Mouse (Mus musculus): ENCODE measurements at regions not wholly inside any gene's neighbourhood (a gene's known extent, or its start where the extent isn't known, plus 50 kb on each side); places are given as distances from the start of the nearest gene placed in this dataset.

- H3K9ac ChIP-seq (replicated peaks) = no peak overlapping the region
- H3K27ac ChIP-seq (replicated peaks) = no peak overlapping the region
- no peaks in the 10 kb centered on the region for H3K36me3 ChIP-seq
- ATAC-seq (replicated peaks) = no peak
- H3K4me2 ChIP-seq (replicated peaks) = no peak overlapping the region
- no peaks in the 10 kb centered on the region for H3K4me1 ChIP-seq
- no peak overlapping the region for H3K4me3 ChIP-seq
- no peaks in the 10 kb centered on the region for H3K27me3 ChIP-seq
- 83% methylated on average over 6 of the region's 6 CpGs for WGBS
- H3K9me3 ChIP-seq = no peaks in the 10 kb centered on the region
Observed at GRCm38 (mm10) chr1:137571905-137572865, 603.3 kb downstream of the Ptprc start.

GRCm38 (mm10) chr1:137571190-137571904 lies 604.2 kb downstream of the Ptprc start:
- no peak overlapping the region for H3K27ac ChIP-seq (replicated peaks)
- no peaks in the 10 kb centered on the region for H3K9me3 ChIP-seq
- ATAC-seq (replicated peaks) = no peak
- no peak overlapping the region for H3K4me3 ChIP-seq
- no peaks in the 10 kb centered on the region for H3K27me3 ChIP-seq
- H3K36me3 ChIP-seq = no peaks in the 10 kb centered on the region
- H3K9ac ChIP-seq (replicated peaks) = no peak overlapping the region
- no peak overlapping the region for H3K4me2 ChIP-seq (replicated peaks)
- H3K4me1 ChIP-seq = no peaks in the 10 kb centered on the region
- 77% methylated on average over 4 of the region's 4 CpGs for WGBS

GRCm38 (mm10) chr1:137567526-137567925 lies 607.3 kb upstream of the Nr5a2 start:
- no peak overlapping the region for H3K27ac ChIP-seq (replicated peaks)

GRCm38 (mm10) chr1:137565573-137566048 lies 605.4 kb upstream of the Nr5a2 start:
- Histone ChIP-seq H3K4me1 (no peaks in the 10 kb centered on the region), H3K9ac (replicated peaks) (no peak overlapping the region), H3K9me3 (no peaks in the 10 kb centered on the region), H3K4me3 (no peak overlapping the region), H3K36me3 (no peaks in the 10 kb centered on the region), H3K27me3 (no peaks in the 10 kb centered on the region), H3K4me2 (replicated peaks) (no peak overlapping the region), H3K27ac (replicated peaks) (no peak overlapping the region)
- WGBS = 87% methylated on average over 4 of the region's 4 CpGs
- no peak for ATAC-seq (replicated peaks)

More at GRCm38 (mm10) chr1:137567526-137567925, 607.3 kb upstream of the Nr5a2 start:
- no peaks in the 10 kb centered on the region for H3K9me3 ChIP-seq
- H3K9ac ChIP-seq (replicated peaks) = no peak overlapping the region
- H3K4me3 ChIP-seq = no peak overlapping the region
- 100% methylated on average over 1 of the region's 1 CpGs for WGBS
- no peaks in the 10 kb centered on the region for H3K36me3 ChIP-seq
- H3K27me3 ChIP-seq = no peaks in the 10 kb centered on the region
- no peak for ATAC-seq (replicated peaks)
- H3K4me2 ChIP-seq (replicated peaks) = no peak overlapping the region
- no peaks in the 10 kb centered on the region for H3K4me1 ChIP-seq

GRCm38 (mm10) chr1:137561686-137562085 lies 601.4 kb upstream of the Nr5a2 start:
- no peak for ATAC-seq (replicated peaks)
- no peak overlapping the region for H3K9ac ChIP-seq (replicated peaks)
- H3K4me3 ChIP-seq = no peak overlapping the region
- no peaks in the 10 kb centered on the region for H3K4me1 ChIP-seq
- no peaks in the 10 kb centered on the region for H3K36me3 ChIP-seq
- 80% methylated on average over 3 of the region's 3 CpGs for WGBS
- no peak overlapping the region for H3K27ac ChIP-seq (replicated peaks)
- H3K27me3 ChIP-seq = no peaks in the 10 kb centered on the region
- H3K4me2 ChIP-seq (replicated peaks) = no peak overlapping the region
- no peaks in the 10 kb centered on the region for H3K9me3 ChIP-seq

- WGBS = 76% methylated on average over 11 of the region's 11 CpGs
- Histone ChIP-seq H3K27me3 (no peaks in the 10 kb centered on the region), H3K36me3 (no peaks in the 10 kb centered on the region), H3K9me3 (no peaks in the 10 kb centered on the region), H3K4me3 (no peak overlapping the region), H3K27ac (replicated peaks) (no peak overlapping the region), H3K4me1 (no peaks in the 10 kb centered on the region), H3K9ac (replicated peaks) (no peak overlapping the region), H3K4me2 (replicated peaks) (no peak overlapping the region)
- ATAC-seq (replicated peaks) = no peak
Observed at GRCm38 (mm10) chr1:137560389-137561268, 600.4 kb upstream of the Nr5a2 start.

- no peaks in the 10 kb centered on the region for H3K9me3 ChIP-seq
- 90% methylated on average over 1 of the region's 1 CpGs for WGBS
- H3K9ac ChIP-seq (replicated peaks) = no peak overlapping the region
- ATAC-seq (replicated peaks) = no peak
- H3K4me1 ChIP-seq = peaks cover 14% of the 10 kb centered on the region
- no peaks in the 10 kb centered on the region for H3K36me3 ChIP-seq
- H3K4me3 ChIP-seq = no peak overlapping the region
- no peaks in the 10 kb centered on the region for H3K27me3 ChIP-seq
- H3K4me2 ChIP-seq (replicated peaks) = no peak overlapping the region
- no peak overlapping the region for H3K27ac ChIP-seq (replicated peaks)
Observed at GRCm38 (mm10) chr1:137549659-137550058, 589.4 kb upstream of the Nr5a2 start.

- H3K4me1 ChIP-seq = peaks cover 14% of the 10 kb centered on the region
- H3K27me3 ChIP-seq = no peaks in the 10 kb centered on the region
- ATAC-seq (replicated peaks) = peak; percentile 68; the same call in 1 of the 2 replicates
- H3K9me3 ChIP-seq = no peaks in the 10 kb centered on the region
- H3K4me3 ChIP-seq = no peak overlapping the region
- H3K27ac ChIP-seq (replicated peaks) = peak overlapping the region; percentile 62
- H3K9ac ChIP-seq (replicated peaks) = no peak overlapping the region
- no peak overlapping the region for H3K4me2 ChIP-seq (replicated peaks)
- H3K36me3 ChIP-seq = no peaks in the 10 kb centered on the region
Observed at GRCm38 (mm10) chr1:137545666-137546065, 585.4 kb upstream of the Nr5a2 start.

- no peaks in the 10 kb centered on the region for H3K9me3 ChIP-seq
- no peaks in the 10 kb centered on the region for H3K27me3 ChIP-seq
- H3K27ac ChIP-seq (replicated peaks) = no peak overlapping the region
- no peak overlapping the region for H3K4me3 ChIP-seq
- H3K4me1 ChIP-seq = peaks cover 14% of the 10 kb centered on the region
- H3K36me3 ChIP-seq = no peaks in the 10 kb centered on the region
- no peak for ATAC-seq (replicated peaks)
- no peak overlapping the region for H3K4me2 ChIP-seq (replicated peaks)
- 95% methylated on average over 3 of the region's 3 CpGs for WGBS
- H3K9ac ChIP-seq (replicated peaks) = no peak overlapping the region
Observed at GRCm38 (mm10) chr1:137543828-137544227, 583.6 kb upstream of the Nr5a2 start.

GRCm38 (mm10) chr1:137541453-137541852 lies 581.2 kb upstream of the Nr5a2 start:
- H3K9ac ChIP-seq (replicated peaks) = no peak overlapping the region
- no peak overlapping the region for H3K4me2 ChIP-seq (replicated peaks)
- no peaks in the 10 kb centered on the region for H3K36me3 ChIP-seq
- ATAC-seq (replicated peaks) = no peak
- no peaks in the 10 kb centered on the region for H3K27me3 ChIP-seq
- no peak overlapping the region for H3K27ac ChIP-seq (replicated peaks)
- 86% methylated on average over 9 of the region's 9 CpGs for WGBS
- no peaks in the 10 kb centered on the region for H3K9me3 ChIP-seq
- peaks cover 12% of the 10 kb centered on the region for H3K4me1 ChIP-seq
- H3K4me3 ChIP-seq = no peak overlapping the region

- Histone ChIP-seq H3K4me2 (replicated peaks) (no peak overlapping the region), H3K4me1 (no peaks in the 10 kb centered on the region), H3K27me3 (no peaks in the 10 kb centered on the region), H3K9me3 (no peaks in the 10 kb centered on the region), H3K27ac (replicated peaks) (no peak overlapping the region), H3K36me3 (no peaks in the 10 kb centered on the region), H3K4me3 (no peak overlapping the region), H3K9ac (replicated peaks) (no peak overlapping the region)
- WGBS = 72% methylated on average over 12 of the region's 12 CpGs
- ATAC-seq (replicated peaks) = no peak
Observed at GRCm38 (mm10) chr1:137539424-137540116, 579.3 kb upstream of the Nr5a2 start.
